Mouse (Mus musculus): ENCODE measurements around the gene Polr3k. TPM values are rescaled to one million over a fixed set of nuclear protein-coding genes. Genes with fewer than 3 reads are reported as not detected.

Gene Polr3k
- polyA plus RNA-seq (2015; fragmentation: Nextera tagmentation; extraction: Ambion mirVana): 69.8 and 79.0 TPM in 2 replicates

- under 1% methylated on average over 35 of the region's 35 CpGs for WGBS
- Histone ChIP-seq H3K9ac (ENCODE audit: low read depth, low read length) (peak within 1 kb of the TSS; percentile 80), H3K27ac (ENCODE audit: low read depth, low read length) (peak within 1 kb of the TSS; percentile 88), H3K36me3 (ENCODE audit: control insufficient read depth, insufficient read depth, low read length) (peaks cover 11% of the 10 kb centered on the region), H3K4me1 (ENCODE audit: control insufficient read depth, insufficient read depth, low read depth, low read length) (peaks cover 18% of the 10 kb centered on the region), H3K27me3 (replicated peaks; ENCODE audit: control insufficient read depth, insufficient read depth, low read length) (no peaks in the 10 kb centered on the region), H3K9me3 (ENCODE audit: control insufficient read depth, low read length) (no peaks in the 10 kb centered on the region), H3K4me2 (ENCODE audit: low read length) (peak within 1 kb of the TSS; percentile 90), H3K4me3 (ENCODE audit: low read length) (peak within 1 kb of the TSS; percentile 81)
- peak; percentile 100 for ATAC-seq
These were observed at the start of gene Polr3k for GRCm38 (mm10) chr2:181863791-181864535. Gene Polr3k (plus strand): TSS chr2:181864337.

- no peaks in the 10 kb centered on the region for H3K4me1 ChIP-seq (ENCODE audit: control insufficient read depth, insufficient read depth, low read depth, low read length)
- no peak overlapping the region for H3K9ac ChIP-seq (ENCODE audit: low read depth, low read length)
- H3K4me3 ChIP-seq (ENCODE audit: low read length): no peak overlapping the region
- no peak for ATAC-seq
- no peaks in the 10 kb centered on the region for H3K9me3 ChIP-seq (ENCODE audit: control insufficient read depth, low read length)
- H3K4me2 ChIP-seq (ENCODE audit: low read length): no peak overlapping the region
- H3K27me3 ChIP-seq (replicated peaks; ENCODE audit: control insufficient read depth, insufficient read depth, low read length): no peaks in the 10 kb centered on the region
- H3K27ac ChIP-seq (ENCODE audit: low read depth, low read length): no peak overlapping the region
- peaks cover 6% of the 10 kb centered on the region; the same call in 1 of the 2 replicates for H3K36me3 ChIP-seq (ENCODE audit: control insufficient read depth, insufficient read depth, low read length)
- 77% methylated on average over 2 of the region's 2 CpGs for WGBS
These were observed 35.0 kb upstream of the Polr3k start for GRCm38 (mm10) chr2:181829032-181829650.

- Histone ChIP-seq H3K36me3 (ENCODE audit: control insufficient read depth, insufficient read depth, low read length) (no peaks in the 10 kb centered on the region; the same call in 1 of the 2 replicates), H3K4me1 (ENCODE audit: control insufficient read depth, insufficient read depth, low read depth, low read length) (peaks cover 4% of the 10 kb centered on the region), H3K9ac (ENCODE audit: low read depth, low read length) (no peak overlapping the region), H3K27ac (ENCODE audit: low read depth, low read length) (no peak overlapping the region), H3K4me3 (ENCODE audit: low read length) (no peak overlapping the region), H3K4me2 (ENCODE audit: low read length) (no peak overlapping the region), H3K9me3 (ENCODE audit: control insufficient read depth, low read length) (no peaks in the 10 kb centered on the region), H3K27me3 (replicated peaks; ENCODE audit: control insufficient read depth, insufficient read depth, low read length) (no peaks in the 10 kb centered on the region)
- 80% methylated on average over 2 of the region's 2 CpGs for WGBS
- ATAC-seq: no peak
These were observed 31.4 kb upstream of the Polr3k start for GRCm38 (mm10) chr2:181832745-181833144.

GRCm38 (mm10) chr2:181837372-181838292 lies 26.5 kb upstream of the Polr3k start, which contains the start of gene Pcmtd2:
Gene Pcmtd2 (plus strand): TSS chr2:181837854.
- under 1% methylated on average over 35 of the region's 35 CpGs for WGBS
- Histone ChIP-seq H3K27me3 (replicated peaks; ENCODE audit: control insufficient read depth, insufficient read depth, low read length) (no peaks in the 10 kb centered on the region), H3K27ac (ENCODE audit: low read depth, low read length) (peak within 1 kb of the TSS; percentile 87), H3K4me3 (ENCODE audit: low read length) (peak within 1 kb of the TSS; percentile 76), H3K4me2 (ENCODE audit: low read length) (peak within 1 kb of the TSS; percentile 85), H3K4me1 (ENCODE audit: control insufficient read depth, insufficient read depth, low read depth, low read length) (peaks cover 15% of the 10 kb centered on the region), H3K36me3 (ENCODE audit: control insufficient read depth, insufficient read depth, low read length) (0 out of 2 replicates have a peak, but pooled peaks cover 2% of the 10 kb centered on the region), H3K9ac (ENCODE audit: low read depth, low read length) (peak within 1 kb of the TSS; percentile 82), H3K9me3 (ENCODE audit: control insufficient read depth, low read length) (no peaks in the 10 kb centered on the region)
- ATAC-seq: peak; percentile 100

GRCm38 (mm10) chr2:181838293-181838680 lies 25.9 kb upstream of the Polr3k start:
- WGBS: 0% methylated on average over 3 of the region's 3 CpGs
- Histone ChIP-seq H3K27me3 (replicated peaks; ENCODE audit: control insufficient read depth, insufficient read depth, low read length) (no peaks in the 10 kb centered on the region), H3K36me3 (ENCODE audit: control insufficient read depth, insufficient read depth, low read length) (0 out of 2 replicates have a peak, but pooled peaks cover 3% of the 10 kb centered on the region), H3K9ac (ENCODE audit: low read depth, low read length) (peak overlapping the region; percentile 82), H3K9me3 (ENCODE audit: control insufficient read depth, low read length) (no peaks in the 10 kb centered on the region), H3K27ac (ENCODE audit: low read depth, low read length) (peak overlapping the region; percentile 87), H3K4me1 (ENCODE audit: control insufficient read depth, insufficient read depth, low read depth, low read length) (peaks cover 15% of the 10 kb centered on the region), H3K4me3 (ENCODE audit: low read length) (peak overlapping the region; percentile 76), H3K4me2 (ENCODE audit: low read length) (peak overlapping the region; percentile 85)
- ATAC-seq: peak; percentile 1; the same call in 1 of the 2 replicates

GRCm38 (mm10) chr2:181845709-181846394 lies 18.3 kb upstream of the Polr3k start:
- H3K27me3 ChIP-seq (replicated peaks; ENCODE audit: control insufficient read depth, insufficient read depth, low read length): no peaks in the 10 kb centered on the region
- H3K36me3 ChIP-seq (ENCODE audit: control insufficient read depth, insufficient read depth, low read length): peaks cover 18% of the 10 kb centered on the region
- no peak overlapping the region for H3K9ac ChIP-seq (ENCODE audit: low read depth, low read length)
- no peak overlapping the region for H3K4me2 ChIP-seq (ENCODE audit: low read length)
- 85% methylated on average over 5 of the region's 5 CpGs for WGBS
- H3K27ac ChIP-seq (ENCODE audit: low read depth, low read length): no peak overlapping the region
- H3K9me3 ChIP-seq (ENCODE audit: control insufficient read depth, low read length): no peaks in the 10 kb centered on the region
- no peak for ATAC-seq
- no peak overlapping the region for H3K4me3 ChIP-seq (ENCODE audit: low read length)
- H3K4me1 ChIP-seq (ENCODE audit: control insufficient read depth, insufficient read depth, low read depth, low read length): no peaks in the 10 kb centered on the region

- peak; percentile 46; the same call in 1 of the 2 replicates for ATAC-seq
- Histone ChIP-seq H3K4me1 (ENCODE audit: control insufficient read depth, insufficient read depth, low read depth, low read length) (peaks cover 18% of the 10 kb centered on the region), H3K27ac (ENCODE audit: low read depth, low read length) (peak overlapping the region; percentile 88), H3K4me2 (ENCODE audit: low read length) (peak overlapping the region; percentile 90), H3K9me3 (ENCODE audit: control insufficient read depth, low read length) (no peaks in the 10 kb centered on the region), H3K4me3 (ENCODE audit: low read length) (peak overlapping the region; percentile 81), H3K27me3 (replicated peaks; ENCODE audit: control insufficient read depth, insufficient read depth, low read length) (no peaks in the 10 kb centered on the region), H3K9ac (ENCODE audit: low read depth, low read length) (peak overlapping the region; percentile 80), H3K36me3 (ENCODE audit: control insufficient read depth, insufficient read depth, low read length) (peaks cover 11% of the 10 kb centered on the region)
- WGBS: under 1% methylated on average over 22 of the region's 22 CpGs
These were observed 361 bp downstream of the Polr3k start for GRCm38 (mm10) chr2:181864536-181864860.

- Histone ChIP-seq H3K4me1 (ENCODE audit: control insufficient read depth, insufficient read depth, low read depth, low read length) (peaks cover 18% of the 10 kb centered on the region), H3K36me3 (ENCODE audit: control insufficient read depth, insufficient read depth, low read length) (peaks cover 11% of the 10 kb centered on the region), H3K9me3 (ENCODE audit: control insufficient read depth, low read length) (no peaks in the 10 kb centered on the region), H3K9ac (ENCODE audit: low read depth, low read length) (no peak overlapping the region), H3K27ac (ENCODE audit: low read depth, low read length) (no peak overlapping the region), H3K4me2 (ENCODE audit: low read length) (no peak overlapping the region), H3K4me3 (ENCODE audit: low read length) (no peak overlapping the region), H3K27me3 (replicated peaks; ENCODE audit: control insufficient read depth, insufficient read depth, low read length) (no peaks in the 10 kb centered on the region)
- WGBS: 64% methylated on average over 5 of the region's 5 CpGs
- no peak for ATAC-seq
These were observed 2.8 kb downstream of the Polr3k start for GRCm38 (mm10) chr2:181866931-181867330.
